Mouse (Mus musculus) hindbrain, postnatal 0 days (tissue): ENCODE measurements around the gene Nfib. TPM values are rescaled to one million over a fixed set of nuclear protein-coding genes. Genes with fewer than 3 reads are reported as not detected.

Experiments
- ATAC-seq: fragments of 200-750 bp; cut with Nextera tagmentation; 2 replicates; pipeline ENCODE4 v1.8.0; 2017; ENCODE audit warnings: mild to moderate bottlenecking, moderate TSS enrichment, moderate library complexity
- DNase-seq: peaks from one replicate; pipeline ENCODE4 v3.0.0-alpha.2; 2015; ENCODE audit warnings: low spot score
- H3K27ac ChIP-seq: fragments of 300-500 bp; sonication (generic); 2 replicates; pipeline ENCODE4 v1.5.1; 2014; ENCODE audit warnings: mild to moderate bottlenecking
- H3K27me3 ChIP-seq: fragments of 300-500 bp; sonication (generic); 2 replicates; pipeline ENCODE4 v1.6.1; 2014; ENCODE audit warnings: low read length, mixed read lengths; ENCODE audit not compliant: insufficient read depth
- H3K36me3 ChIP-seq: fragments of 300-500 bp; sonication (generic); 2 replicates; pipeline ENCODE4 v1.6.1; 2014; ENCODE audit warnings: low read length, mixed read lengths; ENCODE audit not compliant: insufficient read depth
- H3K4me1 ChIP-seq: fragments of 300-500 bp; sonication (generic); 2 replicates; pipeline ENCODE4 v1.6.1; 2014; ENCODE audit warnings: antibody characterized with exemption, low read length, mixed read lengths; ENCODE audit not compliant: insufficient read depth
- H3K4me2 ChIP-seq: fragments of 300-500 bp; sonication (generic); 2 replicates; pipeline ENCODE4 v1.6.1; 2014; ENCODE audit warnings: low read depth, mild to moderate bottlenecking, low read length, moderate library complexity, mixed read lengths
- H3K4me3 ChIP-seq: fragments of 300-500 bp; sonication (generic); 2 replicates; pipeline ENCODE4 v1.5.1; 2014; ENCODE audit warnings: low read length
- H3K9ac ChIP-seq: fragments of 300-500 bp; sonication (generic); replicated peaks from 2 replicates; pipeline ENCODE4 v1.6.1; 2014; ENCODE audit warnings: mild to moderate bottlenecking, low read length, moderate library complexity, mixed read lengths
- H3K9me3 ChIP-seq: fragments of 300-500 bp; sonication (generic); 2 replicates; pipeline ENCODE4 v1.6.1; 2016; ENCODE audit warnings: low read length, mixed read lengths
- CTCF ChIP-seq: IDR thresholded peaks from 2 replicates; pipeline ENCODE4 v1.5.1; 2016; ENCODE audit warnings: antibody characterized with exemption, control low read depth, low read depth
- WGBS: fragments of 180-500 bp; shearing (Covaris S2); extraction: QIAGEN DNeasy Blood & Tissue Kit; methylation state at CpG from one replicate; pipeline ENCODE4 v1.1.7; 2014; 5-methylcytosine and 5-hydroxymethylcytosine counted together
- polyA plus RNA-seq: library from polyadenylated mRNA; unstranded; fragments of >200 nt; fragmentation: Nextera tagmentation; extraction: Ambion mirVana; gene quantifications from 2 replicates; pipeline ENCODE4 v1.2.1, GENCODE M21; 2015
- total RNA-seq: library from RNA; depleted of rRNA; stranded (reverse); fragments of >200 nt; gene quantifications from 2 replicates; pipeline ENCODE4 v1.2.3, GENCODE M21; 2014

Gene Nfib
- total and polyA plus RNA-seq, 2 experiments from 2014 or later: 69.8 to 112 TPM

GRCm38 (mm10) chr4:82635881-82636280, 69.7 kb downstream of the Nfib start:
- no peaks in the 10 kb centered on the region for H3K27me3 ChIP-seq
- H3K4me3 ChIP-seq: no peak overlapping the region
- ATAC-seq (no peak), DNase-seq (no peak)
- no peak overlapping the region for H3K4me2 ChIP-seq
- H3K9ac ChIP-seq: no peak overlapping the region
- WGBS: 45% methylated on average over 5 of the region's 5 CpGs
- H3K27ac ChIP-seq: no peak overlapping the region
- no peaks in the 10 kb centered on the region for H3K9me3 ChIP-seq
- TF ChIP-seq CTCF: no peak
- no peaks in the 10 kb centered on the region for H3K4me1 ChIP-seq
- H3K36me3 ChIP-seq: no peaks in the 10 kb centered on the region

- ATAC-seq (no peak), DNase-seq (no peak)
- WGBS: 93% methylated on average over 11 of the region's 11 CpGs
- TF ChIP-seq CTCF: no peak
- no peaks in the 10 kb centered on the region for H3K9me3 ChIP-seq
- H3K4me3 ChIP-seq: no peak overlapping the region
- H3K4me1 ChIP-seq: no peaks in the 10 kb centered on the region
- H3K27ac ChIP-seq: no peak overlapping the region
- H3K9ac ChIP-seq: no peak overlapping the region
- no peaks in the 10 kb centered on the region for H3K27me3 ChIP-seq
- no peaks in the 10 kb centered on the region for H3K36me3 ChIP-seq
- H3K4me2 ChIP-seq: no peak overlapping the region
These were observed 70.4 kb downstream of the Nfib start for GRCm38 (mm10) chr4:82635118-82635517.

GRCm38 (mm10) chr4:82634365-82634764, 71.2 kb downstream of the Nfib start:
- no peak overlapping the region for H3K4me2 ChIP-seq
- H3K36me3 ChIP-seq: no peaks in the 10 kb centered on the region
- no peak for TF ChIP-seq CTCF
- no peaks in the 10 kb centered on the region for H3K4me1 ChIP-seq
- no peak overlapping the region for H3K4me3 ChIP-seq
- no peak for DNase-seq
- no peaks in the 10 kb centered on the region for H3K9me3 ChIP-seq
- 75% methylated on average over 7 of the region's 7 CpGs for WGBS
- H3K27ac ChIP-seq: no peak overlapping the region
- H3K9ac ChIP-seq: no peak overlapping the region
- no peaks in the 10 kb centered on the region for H3K27me3 ChIP-seq
- ATAC-seq: no peak

- DNase-seq (no peak), ATAC-seq (no peak)
- Histone ChIP-seq H3K4me1 (peaks cover 3% of the 10 kb centered on the region; the same call in 1 of the 2 replicates), H3K9me3 (no peaks in the 10 kb centered on the region), H3K27ac (no peak overlapping the region), H3K4me3 (no peak overlapping the region), H3K4me2 (no peak overlapping the region), H3K36me3 (no peaks in the 10 kb centered on the region), H3K9ac (no peak overlapping the region), H3K27me3 (no peaks in the 10 kb centered on the region)
- TF ChIP-seq CTCF: no peak
- 85% methylated on average over 8 of the region's 8 CpGs for WGBS
These were observed 81.1 kb downstream of the Nfib start for GRCm38 (mm10) chr4:82624285-82625045.

GRCm38 (mm10) chr4:82623835-82624234, 81.7 kb downstream of the Nfib start:
- Histone ChIP-seq H3K9ac (no peak overlapping the region), H3K4me3 (no peak overlapping the region), H3K36me3 (no peaks in the 10 kb centered on the region), H3K9me3 (no peaks in the 10 kb centered on the region), H3K27ac (no peak overlapping the region), H3K4me2 (no peak overlapping the region), H3K4me1 (peaks cover 3% of the 10 kb centered on the region; the same call in 1 of the 2 replicates), H3K27me3 (no peaks in the 10 kb centered on the region)
- WGBS: 79% methylated on average over 4 of the region's 4 CpGs
- no peak for TF ChIP-seq CTCF
- ATAC-seq (no peak), DNase-seq (no peak)

- Histone ChIP-seq H3K4me2 (no peak overlapping the region), H3K4me3 (no peak overlapping the region), H3K9me3 (no peaks in the 10 kb centered on the region), H3K27ac (peak overlapping the region; percentile 72), H3K9ac (no peak overlapping the region), H3K36me3 (no peaks in the 10 kb centered on the region), H3K4me1 (peaks cover 3% of the 10 kb centered on the region; the same call in 1 of the 2 replicates), H3K27me3 (no peaks in the 10 kb centered on the region)
- DNase-seq: peak; percentile 23
- 59% methylated on average over 12 of the region's 12 CpGs for WGBS
- no peak for TF ChIP-seq CTCF
- no peak for ATAC-seq
These were observed 82.4 kb downstream of the Nfib start for GRCm38 (mm10) chr4:82623081-82623538.

GRCm38 (mm10) chr4:82622321-82622836, 83.2 kb downstream of the Nfib start:
- no peaks in the 10 kb centered on the region for H3K27me3 ChIP-seq
- no peaks in the 10 kb centered on the region for H3K9me3 ChIP-seq
- H3K27ac ChIP-seq: peak overlapping the region; percentile 72
- H3K4me1 ChIP-seq: peaks cover 3% of the 10 kb centered on the region; the same call in 1 of the 2 replicates
- ATAC-seq (peak; percentile 88), DNase-seq (peak; percentile 92)
- 5% methylated on average over 3 of the region's 3 CpGs for WGBS
- H3K9ac ChIP-seq: no peak overlapping the region; the same call in 1 of the 2 replicates
- peak overlapping the region; percentile 35 for H3K4me2 ChIP-seq
- no peak for TF ChIP-seq CTCF
- no peak overlapping the region for H3K4me3 ChIP-seq
- H3K36me3 ChIP-seq: no peaks in the 10 kb centered on the region
